Mouse (Mus musculus): ENCODE data around the gene Prkar2b.
A peak's percentile ranks its signal among the peaks of the same experiment; 100 is the strongest.

Prkar2b gene

GRCm38 (mm10) chr12:31969111-31969510 is 92.0 kb downstream of the Prkar2b start:
- DNase-seq (ENCODE audit: low read depth, low spot score) = peak; percentile 11

- peak; percentile 86 for DNase-seq (ENCODE audit: low read depth, low spot score)
Observed at GRCm38 (mm10) chr12:31967536-31967935, 93.6 kb downstream of the Prkar2b start.

- no peak for DNase-seq (ENCODE audit: low read depth, low spot score)
Observed at GRCm38 (mm10) chr12:31966405-31966804, 94.7 kb downstream of the Prkar2b start.

- no peak for DNase-seq (ENCODE audit: low read depth, low spot score)
Observed at GRCm38 (mm10) chr12:31965517-31966212, 95.4 kb downstream of the Prkar2b start.

GRCm38 (mm10) chr12:31964074-31964473 is 97.0 kb downstream of the Prkar2b start:
- DNase-seq (ENCODE audit: low read depth, low spot score) = no peak

- no peak for DNase-seq (ENCODE audit: low read depth, low spot score)
Observed at GRCm38 (mm10) chr12:31955843-31956242, 105.3 kb downstream of the Prkar2b start.

- no peak for DNase-seq (ENCODE audit: low read depth, low spot score)
Observed at GRCm38 (mm10) chr12:31950659-31951031, 110.5 kb downstream of the Prkar2b start.

GRCm38 (mm10) chr12:31949759-31950658 is 111.1 kb downstream of the Prkar2b start, which contains the start of gene Hbp1:
Hbp1 (minus strand) TSS chr12:31950535.
- DNase-seq (ENCODE audit: low read depth, low spot score) = peak; percentile 100

GRCm38 (mm10) chr12:31949193-31949741 is 111.8 kb downstream of the Prkar2b start:
- peak; percentile 94 for DNase-seq (ENCODE audit: low read depth, low spot score)

- DNase-seq (ENCODE audit: low read depth, low spot score) = peak; percentile 28
Observed at GRCm38 (mm10) chr12:31948101-31949000, 112.7 kb downstream of the Prkar2b start.

GRCm38 (mm10) chr12:31947476-31947875 is 113.6 kb downstream of the Prkar2b start:
- DNase-seq (ENCODE audit: low read depth, low spot score) = peak; percentile 62

GRCm38 (mm10) chr12:31944405-31944804 is 116.7 kb downstream of the Prkar2b start:
- no peak for DNase-seq (ENCODE audit: low read depth, low spot score)

GRCm38 (mm10) chr12:31943020-31943654 is 118.0 kb downstream of the Prkar2b start:
- DNase-seq (ENCODE audit: low read depth, low spot score) = no peak

- DNase-seq (ENCODE audit: low read depth, low spot score) = no peak
Observed at GRCm38 (mm10) chr12:31939026-31939425, 122.1 kb downstream of the Prkar2b start.

GRCm38 (mm10) chr12:31938391-31938997 is 122.6 kb downstream of the Prkar2b start:
- no peak for DNase-seq (ENCODE audit: low read depth, low spot score)

- DNase-seq (ENCODE audit: low read depth, low spot score) = peak; percentile 25
Observed at GRCm38 (mm10) chr12:31937613-31938012, 123.5 kb downstream of the Prkar2b start.

GRCm38 (mm10) chr12:31936657-31937300 is 124.3 kb downstream of the Prkar2b start:
- peak; percentile 90 for DNase-seq (ENCODE audit: low read depth, low spot score)

- peak; percentile 51 for DNase-seq (ENCODE audit: low read depth, low spot score)
Observed at GRCm38 (mm10) chr12:31931818-31932217, 129.3 kb downstream of the Prkar2b start.

- DNase-seq (ENCODE audit: low read depth, low spot score) = no peak
Observed at GRCm38 (mm10) chr12:31928498-31928897, 132.6 kb downstream of the Prkar2b start.

GRCm38 (mm10) chr12:31926661-31927061 is 134.4 kb downstream of the Prkar2b start:
- peak; percentile 72 for DNase-seq (ENCODE audit: low read depth, low spot score)

Measured in 3T3-L1 (cell line).